Mouse (Mus musculus) midbrain, postnatal 0 days (tissue): ENCODE measurements at regions not wholly inside any gene's neighbourhood (a gene's known extent, or its start where the extent isn't known, plus 50 kb on each side); places are given as distances from the start of the nearest gene placed in this dataset.

Experiments
- ATAC-seq: fragments of 200-750 bp; cut with Nextera tagmentation; 2 replicates; pipeline ENCODE4 v1.8.0; 2017; ENCODE audit warnings: moderate number of reproducible peaks, mild to moderate bottlenecking, moderate TSS enrichment, moderate library complexity; ENCODE audit not compliant: low FRiP score
- DNase-seq: peaks from one replicate; pipeline ENCODE4 v3.0.0-alpha.2; 2015; ENCODE audit warnings: low spot score
- H3K27ac ChIP-seq: fragments of 300-500 bp; sonication (generic); 2 replicates; pipeline ENCODE4 v1.5.1; 2014; ENCODE audit warnings: low read depth, mild to moderate bottlenecking, low read length, mixed read lengths
- H3K27me3 ChIP-seq: fragments of 300-500 bp; sonication (generic); 2 replicates; pipeline ENCODE4 v1.6.1; 2014; ENCODE audit warnings: low read length, control low read depth, mixed read lengths; ENCODE audit not compliant: insufficient read depth
- H3K36me3 ChIP-seq: fragments of 300-500 bp; sonication (generic); 2 replicates; pipeline ENCODE4 v1.6.1; 2014; ENCODE audit warnings: low read length, control low read depth, mixed read lengths; ENCODE audit not compliant: insufficient read depth
- H3K4me1 ChIP-seq: fragments of 300-500 bp; sonication (generic); 2 replicates; pipeline ENCODE4 v1.6.1; 2014; ENCODE audit warnings: mild to moderate bottlenecking, control low read depth, antibody characterized with exemption, low read length, mixed read lengths; ENCODE audit not compliant: insufficient read depth
- H3K4me2 ChIP-seq: fragments of 300-500 bp; sonication (generic); 2 replicates; pipeline ENCODE4 v1.6.1; 2014; ENCODE audit warnings: low read depth, mild to moderate bottlenecking, low read length, mixed read lengths; ENCODE audit not compliant: poor library complexity, severe bottlenecking
- H3K4me3 ChIP-seq: fragments of 300-500 bp; sonication (generic); 2 replicates; pipeline ENCODE4 v1.5.1; 2014; ENCODE audit warnings: low read depth, mild to moderate bottlenecking, low read length, moderate library complexity
- H3K9ac ChIP-seq: fragments of 300-500 bp; sonication (generic); replicated peaks from 2 replicates; pipeline ENCODE4 v1.6.1; 2014; ENCODE audit warnings: mild to moderate bottlenecking, low read length, moderate library complexity, mixed read lengths; ENCODE audit not compliant: poor library complexity, severe bottlenecking
- H3K9me3 ChIP-seq: fragments of 300-500 bp; sonication (generic); 2 replicates; pipeline ENCODE4 v1.6.1; 2016; ENCODE audit warnings: low read length, control low read depth
- CTCF ChIP-seq: IDR thresholded peaks from 2 replicates; pipeline ENCODE4 v1.5.1; 2016; ENCODE audit warnings: antibody characterized with exemption, mild to moderate bottlenecking
- WGBS: fragments of 180-500 bp; shearing (Covaris S2); extraction: QIAGEN DNeasy Blood & Tissue Kit; methylation state at CpG from one replicate; pipeline ENCODE4 v1.1.7; 2014; 5-methylcytosine and 5-hydroxymethylcytosine counted together

DNA sequence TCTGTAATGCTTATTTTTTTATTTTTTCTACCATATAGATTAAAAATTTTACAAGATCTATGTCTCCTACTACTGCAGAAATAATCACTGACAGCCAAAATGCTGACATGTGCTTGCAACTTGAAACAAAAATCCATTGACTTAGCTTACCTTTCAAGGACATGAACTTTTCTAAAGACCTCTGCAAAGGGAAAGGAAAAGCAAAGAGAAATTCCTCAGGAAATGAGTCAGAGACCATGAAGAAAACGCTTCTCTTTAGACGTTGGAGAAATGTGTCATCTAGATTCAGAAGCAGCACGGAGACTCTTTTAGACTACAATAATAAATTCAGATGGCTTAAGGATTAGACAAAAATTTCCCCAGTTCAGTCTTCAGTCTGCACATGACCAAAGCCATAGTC, 2188.6 kb upstream of the Tenm3 start:
- Histone ChIP-seq H3K27me3 (no peaks in the 10 kb centered on the region), H3K9me3 (no peaks in the 10 kb centered on the region), H3K4me1 (no peaks in the 10 kb centered on the region), H3K27ac (no peak overlapping the region), H3K4me2 (no peak overlapping the region), H3K36me3 (no peaks in the 10 kb centered on the region), H3K9ac (no peak overlapping the region), H3K4me3 (no peak overlapping the region)
- no peak for ATAC-seq
- 29% methylated on average over 3 of the region's 3 CpGs for WGBS
- no peak for DNase-seq
- TF ChIP-seq CTCF: no peak

DNA sequence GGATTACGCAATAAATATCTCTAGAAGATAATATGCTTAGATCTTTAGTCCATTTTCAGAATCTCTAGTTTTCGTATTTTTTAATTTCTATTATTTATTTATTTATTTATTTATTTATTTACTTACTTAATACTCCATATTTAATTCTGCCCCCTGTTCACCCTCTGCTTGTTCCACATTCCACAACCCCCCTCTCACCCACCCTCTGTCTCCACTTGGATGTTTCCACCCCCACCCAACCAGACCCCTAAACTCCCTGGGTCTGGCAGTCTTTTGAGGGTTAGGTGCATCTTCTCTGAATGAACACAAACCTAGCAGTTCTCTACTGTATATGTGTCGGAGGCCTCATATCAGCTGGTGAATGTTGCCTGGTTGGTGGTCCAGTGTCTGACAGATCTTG, 2166.8 kb upstream of the Tenm3 start:
- Histone ChIP-seq H3K27me3 (no peaks in the 10 kb centered on the region), H3K27ac (no peak overlapping the region), H3K4me3 (no peak overlapping the region), H3K9me3 (no peaks in the 10 kb centered on the region), H3K4me2 (no peak overlapping the region), H3K4me1 (no peaks in the 10 kb centered on the region), H3K36me3 (no peaks in the 10 kb centered on the region), H3K9ac (no peak overlapping the region)
- no peak for TF ChIP-seq CTCF
- ATAC-seq (no peak), DNase-seq (no peak)
- 89% methylated on average over 3 of the region's 3 CpGs for WGBS

DNA sequence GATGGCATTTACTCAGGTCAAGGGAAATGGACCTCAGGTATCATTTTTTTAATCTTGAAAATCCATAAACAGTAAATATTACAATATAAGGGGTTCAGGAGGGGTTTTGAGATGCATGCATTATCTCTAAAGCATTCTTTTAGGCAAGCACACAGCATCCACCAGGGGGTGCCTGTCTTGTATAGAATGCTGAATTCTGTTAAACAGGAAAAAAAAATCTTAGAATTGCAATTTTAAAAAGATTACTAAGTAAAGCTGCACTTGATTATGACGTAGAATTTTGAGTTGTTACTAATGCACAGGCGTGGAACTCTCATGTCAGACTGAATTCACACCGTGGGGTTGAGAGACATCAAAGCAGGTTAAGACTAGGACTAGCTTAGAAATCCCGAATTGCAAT, 2123.6 kb upstream of the Tenm3 start:
- Histone ChIP-seq H3K27me3 (no peaks in the 10 kb centered on the region), H3K4me1 (no peaks in the 10 kb centered on the region), H3K9me3 (no peaks in the 10 kb centered on the region), H3K4me2 (no peak overlapping the region), H3K4me3 (no peak overlapping the region), H3K36me3 (no peaks in the 10 kb centered on the region), H3K9ac (no peak overlapping the region), H3K27ac (no peak overlapping the region)
- WGBS: 29% methylated on average over 4 of the region's 4 CpGs
- ATAC-seq (no peak), DNase-seq (peak; percentile 70)
- TF ChIP-seq CTCF: peak; percentile 72

DNA sequence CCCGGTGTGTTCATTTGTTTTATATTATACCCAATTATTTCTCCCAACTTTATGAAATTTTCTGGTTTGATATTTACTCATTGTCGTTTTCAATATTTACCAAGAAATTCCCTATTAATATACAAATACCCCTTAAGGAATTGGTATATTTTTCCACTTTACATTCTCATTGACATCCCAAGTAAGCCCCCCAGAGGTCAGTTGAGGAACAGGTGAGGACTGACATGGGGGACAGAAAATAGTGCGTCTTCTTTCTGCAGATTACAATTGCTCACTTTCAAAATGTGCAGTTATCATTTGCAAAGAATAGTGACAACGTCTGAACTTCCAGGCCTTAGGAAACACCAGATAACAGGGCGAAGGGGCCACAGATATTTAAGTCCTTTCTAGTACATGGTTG, 2073.8 kb upstream of the Tenm3 start:
- H3K27ac ChIP-seq: no peak overlapping the region

DNA sequence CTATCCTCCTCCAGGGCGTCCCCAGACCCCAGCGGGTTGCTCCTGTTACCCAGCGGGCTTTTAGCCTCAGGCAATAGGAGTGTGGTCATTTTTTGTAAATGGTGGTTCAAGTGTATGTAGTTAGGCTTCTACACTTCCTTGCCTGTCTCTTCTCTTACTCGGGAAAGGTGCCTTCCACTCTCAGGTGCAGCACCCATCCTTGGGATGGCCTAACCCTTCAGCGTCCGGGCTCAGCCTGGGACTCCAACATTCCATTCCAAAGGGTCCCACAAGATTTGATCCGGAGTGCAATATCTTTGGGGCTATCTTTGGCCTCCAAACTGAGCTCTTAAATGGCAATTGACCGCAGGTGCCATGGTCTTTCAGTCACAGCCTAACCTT, 2073.0 kb upstream of the Tenm3 start:
- ATAC-seq (no peak), DNase-seq (peak; percentile 5)
- Histone ChIP-seq H3K4me3 (peak overlapping the region; percentile 83), H3K27me3 (no peaks in the 10 kb centered on the region), H3K27ac (peak overlapping the region; percentile 82), H3K9me3 (no peaks in the 10 kb centered on the region), H3K9ac (peak overlapping the region; percentile 70), H3K4me1 (no peaks in the 10 kb centered on the region), H3K36me3 (no peaks in the 10 kb centered on the region), H3K4me2 (peak overlapping the region; percentile 83)
- 2% methylated on average over 8 of the region's 8 CpGs for WGBS
- TF ChIP-seq CTCF: no peak

More for the DNA sequence above, 2073.8 kb upstream of the Tenm3 start:
- no peaks in the 10 kb centered on the region for H3K36me3 ChIP-seq
- peak overlapping the region; percentile 70; the same call in 1 of the 2 replicates for H3K9ac ChIP-seq
- TF ChIP-seq CTCF: peak; percentile 71
- WGBS: 19% methylated on average over 5 of the region's 5 CpGs
- H3K27me3 ChIP-seq: no peaks in the 10 kb centered on the region
- H3K9me3 ChIP-seq: no peaks in the 10 kb centered on the region
- peak overlapping the region; percentile 83 for H3K4me3 ChIP-seq
- ATAC-seq (no peak), DNase-seq (peak; percentile 55)
- H3K4me1 ChIP-seq: no peaks in the 10 kb centered on the region
- peak overlapping the region; percentile 83 for H3K4me2 ChIP-seq

DNA sequence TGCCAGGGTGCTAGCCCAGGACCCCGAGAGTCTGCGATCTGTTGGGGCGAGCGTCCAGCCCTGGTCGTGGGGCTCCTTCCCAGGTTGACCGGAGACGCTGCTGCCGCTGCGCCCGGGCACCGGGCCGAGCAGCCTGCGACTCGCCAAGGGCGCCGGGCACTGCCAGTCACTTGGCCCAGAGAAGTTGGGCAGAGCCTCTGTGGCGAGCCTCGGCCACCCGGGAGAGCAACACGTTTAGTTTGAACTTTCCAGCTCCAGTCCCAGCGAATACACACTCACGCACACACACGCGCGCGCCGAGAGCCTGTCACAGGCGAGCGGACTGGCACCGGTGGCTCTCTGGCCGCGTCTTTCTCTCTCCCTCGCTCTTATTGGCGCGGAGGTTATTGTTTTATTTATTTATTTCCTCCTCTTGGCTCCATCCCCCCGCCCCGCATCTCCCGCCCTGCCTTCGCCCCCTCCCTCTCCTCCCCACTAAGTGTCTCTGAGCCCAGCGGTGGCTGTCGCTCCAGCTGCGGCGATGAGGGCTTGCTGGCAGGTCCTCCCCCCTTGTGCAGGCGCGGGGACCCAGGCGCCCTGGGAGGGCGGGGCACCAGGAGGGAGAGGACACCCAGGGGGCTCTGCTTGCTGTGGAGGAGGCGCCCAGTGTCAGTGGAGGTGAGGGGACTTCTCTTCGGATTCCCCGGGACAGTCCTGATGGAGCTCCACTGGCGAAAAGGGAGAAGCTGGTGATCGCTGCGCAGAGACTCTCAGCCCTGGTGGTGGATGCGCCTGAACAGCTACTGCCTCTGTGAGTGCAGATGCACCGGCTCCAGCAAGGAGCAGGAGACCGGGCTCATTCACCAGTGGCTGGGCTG, 2072.4 kb upstream of the Tenm3 start:
- peak; percentile 78 for DNase-seq
- H3K36me3 ChIP-seq: no peaks in the 10 kb centered on the region
- H3K27ac ChIP-seq: peak overlapping the region; percentile 82
- H3K9ac ChIP-seq: peak overlapping the region; percentile 70
- H3K4me3 ChIP-seq: peak overlapping the region; percentile 83
- no peaks in the 10 kb centered on the region for H3K27me3 ChIP-seq
- peak; percentile 80 for ATAC-seq
- under 1% methylated on average over 47 of the region's 56 CpGs for WGBS
- TF ChIP-seq CTCF: peak; percentile 30; the same call in 1 of the 2 replicates
- no peaks in the 10 kb centered on the region for H3K9me3 ChIP-seq
- peak overlapping the region; percentile 83 for H3K4me2 ChIP-seq
- no peaks in the 10 kb centered on the region for H3K4me1 ChIP-seq
